Mouse (Mus musculus) gonadal fat pad, adult 2 months (tissue): ENCODE measurements at regions not wholly inside any gene's neighbourhood (a gene's known extent, or its start where the extent isn't known, plus 50 kb on each side); places are given as distances from the start of the nearest gene placed in this dataset.

Experiments used
- DNase-seq: peaks from one replicate; pipeline ENCODE4 v3.0.0-alpha.2; 2012; ENCODE audit warnings: low read depth

- DNase-seq: no peak
Observed at GRCm38 (mm10) chr12:32642493-32642892, 176.9 kb upstream of the Nampt start.

- DNase-seq: no peak
Observed at GRCm38 (mm10) chr12:32653096-32653495, 166.2 kb upstream of the Nampt start.

- no peak for DNase-seq
Observed at GRCm38 (mm10) chr12:32656194-32656593, 163.2 kb upstream of the Nampt start.

- peak; percentile 73 for DNase-seq
Observed at GRCm38 (mm10) chr12:32661782-32662413, 157.4 kb upstream of the Nampt start.

- DNase-seq: no peak
Observed at GRCm38 (mm10) chr12:32666040-32666439, 153.3 kb upstream of the Nampt start.

- DNase-seq: no peak
Observed at GRCm38 (mm10) chr12:32677908-32678307, 141.4 kb upstream of the Nampt start.

- no peak for DNase-seq
Observed at GRCm38 (mm10) chr12:32678756-32679155, 140.6 kb upstream of the Nampt start.

GRCm38 (mm10) chr12:32681910-32682309 lies 137.4 kb upstream of the Nampt start:
- DNase-seq: no peak

GRCm38 (mm10) chr12:32683375-32683774 lies 136.0 kb upstream of the Nampt start:
- no peak for DNase-seq

- no peak for DNase-seq
Observed at GRCm38 (mm10) chr12:32685788-32686385, 133.5 kb upstream of the Nampt start.

GRCm38 (mm10) chr12:32689361-32689760 lies 130.0 kb upstream of the Nampt start:
- no peak for DNase-seq

- no peak for DNase-seq
Observed at GRCm38 (mm10) chr12:32690096-32690495, 129.2 kb upstream of the Nampt start.

GRCm38 (mm10) chr12:32692081-32692819 lies 127.1 kb upstream of the Nampt start:
- no peak for DNase-seq

- no peak for DNase-seq
Observed at GRCm38 (mm10) chr12:32692962-32693361, 126.4 kb upstream of the Nampt start.

- DNase-seq: no peak
Observed at GRCm38 (mm10) chr12:32693678-32694077, 125.7 kb upstream of the Nampt start.

- no peak for DNase-seq
Observed at GRCm38 (mm10) chr12:32696832-32697231, 122.5 kb upstream of the Nampt start.

GRCm38 (mm10) chr12:32709188-32709587 lies 110.2 kb upstream of the Nampt start:
- peak; percentile 83 for DNase-seq

GRCm38 (mm10) chr12:32717129-32717921 lies 102.0 kb upstream of the Nampt start:
- no peak for DNase-seq

GRCm38 (mm10) chr12:32719203-32719602 lies 100.1 kb upstream of the Nampt start:
- no peak for DNase-seq

GRCm38 (mm10) chr12:32724451-32725188 lies 94.7 kb upstream of the Nampt start:
- DNase-seq: no peak

- no peak for DNase-seq
Observed at GRCm38 (mm10) chr12:32727539-32727938, 91.8 kb upstream of the Nampt start.

GRCm38 (mm10) chr12:32728425-32728824 lies 90.9 kb upstream of the Nampt start:
- no peak for DNase-seq
